Mouse (Mus musculus) T-helper 17 cell (primary cell): Measurements from ENCODE around the gene Fip1l1.

ENCODE experiments used
- in situ Hi-C, 2 experiments: fragments of 300-600 bp; cut with MboI, MseI; formaldehyde crosslinking; loops; 1 replicate in 1 of 2; 2 replicates in 1 of 2; pipeline ENCODE4 v1.15.1; 2025; ENCODE audit warnings: high pct_unique_total_duplicates in 2 of 2

Fip1l1 gene

DNA sequence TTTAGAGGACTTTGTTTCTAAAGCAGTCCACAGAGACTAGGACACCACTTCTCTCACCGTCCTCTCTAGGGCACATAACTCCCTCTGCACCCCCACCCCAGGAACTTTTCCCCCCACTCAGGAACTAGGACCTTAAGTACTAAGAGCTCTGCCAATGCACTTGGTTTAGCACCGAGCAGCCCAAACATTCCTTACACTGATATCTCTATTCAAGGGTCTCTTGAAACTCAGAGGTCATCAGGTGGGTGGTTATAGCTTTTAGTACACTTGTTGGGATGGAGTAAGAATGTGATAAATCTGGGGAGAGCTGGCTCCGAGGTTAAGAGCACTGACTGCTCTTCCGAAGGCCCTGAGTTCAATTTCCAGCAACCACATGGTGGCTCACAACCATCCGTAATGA is 77.5 kb downstream of the Fip1l1 start:
- in situ Hi-C loops = loop anchor here in 1 of 2 experiments (5.0 to 10.0 kb wide), 2 partner anchors 298 to 540 kb away; partner anchors contain the start of gene Pdgfra

DNA sequence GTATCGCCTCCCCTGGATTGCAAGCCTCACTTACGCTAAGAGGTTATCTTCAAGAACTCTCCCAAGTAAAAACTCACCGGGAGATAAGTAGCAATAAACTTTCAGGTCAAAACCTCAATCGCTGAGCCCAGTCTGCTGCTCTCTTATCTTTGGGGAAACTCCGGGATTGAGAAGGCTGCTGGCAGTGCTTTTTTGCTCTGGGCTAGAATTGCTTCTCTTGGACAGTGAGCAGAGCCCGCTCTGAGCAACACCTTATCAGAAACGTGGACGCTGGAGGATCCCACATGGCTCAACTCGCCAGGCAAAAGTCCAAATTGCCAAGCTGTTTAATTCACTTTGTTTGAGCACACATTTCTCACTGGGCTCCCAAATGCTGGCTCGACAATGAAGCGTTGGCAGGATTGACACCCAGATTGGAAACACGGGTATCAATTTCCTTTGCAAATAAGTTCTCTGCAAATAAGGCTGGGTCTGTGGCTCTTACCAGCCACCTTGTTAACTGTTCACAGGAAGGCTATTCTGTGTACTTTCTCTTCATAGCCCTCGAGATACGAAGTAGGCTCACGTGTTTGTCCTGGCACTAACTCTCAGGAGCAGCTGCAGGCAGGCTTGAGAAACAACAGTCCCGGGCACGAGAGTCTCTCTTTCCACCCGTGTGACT is 78.4 kb downstream of the Fip1l1 start:
- in situ Hi-C loops = loop anchor here in 1 of 2 experiments (5.0 to 10.0 kb wide), 2 partner anchors 299 to 539 kb away; partner anchors contain the start of gene Pdgfra

DNA sequence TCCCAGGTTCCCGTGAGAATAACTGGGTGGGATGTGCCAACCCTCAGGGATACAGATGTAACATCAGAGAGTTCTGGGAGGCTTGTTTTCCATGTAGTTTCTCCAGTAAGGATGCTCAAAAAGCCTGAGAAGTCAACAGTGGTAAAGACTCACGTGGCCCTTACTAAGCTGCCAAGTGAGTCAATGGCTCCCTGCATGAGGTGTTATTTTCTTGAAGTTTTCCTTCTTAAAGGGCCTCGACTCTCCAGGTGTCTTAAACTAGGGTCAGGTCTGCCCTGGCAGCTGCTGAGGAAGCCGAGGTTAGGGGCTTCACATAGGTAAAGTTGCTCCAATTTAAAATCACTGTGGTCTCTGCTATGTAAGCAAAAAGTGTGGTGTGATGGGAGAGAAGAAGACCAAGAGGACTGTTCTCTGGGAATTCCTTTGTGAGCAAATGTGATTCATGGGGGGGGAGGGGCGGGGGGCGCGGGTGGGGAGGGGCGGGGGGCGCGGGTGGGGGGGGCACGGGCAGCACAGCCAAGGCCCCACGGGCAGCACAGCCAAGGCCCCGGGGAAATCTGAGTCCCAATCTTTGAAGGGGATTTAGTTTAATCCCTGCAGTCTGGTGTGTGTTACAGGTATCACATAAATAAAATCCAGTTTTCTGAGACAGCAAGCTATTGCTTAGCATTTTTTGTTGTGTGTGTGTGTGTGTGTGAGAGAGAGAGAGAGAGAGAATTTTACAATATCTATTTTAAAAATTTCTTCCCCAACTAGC is 82.7 kb downstream of the Fip1l1 start:
- in situ Hi-C loops = loop anchor here in 1 of 2 experiments (10.0 kb wide), 1 partner anchor 303 kb away; no protein-coding TSS in a partner anchor

DNA sequence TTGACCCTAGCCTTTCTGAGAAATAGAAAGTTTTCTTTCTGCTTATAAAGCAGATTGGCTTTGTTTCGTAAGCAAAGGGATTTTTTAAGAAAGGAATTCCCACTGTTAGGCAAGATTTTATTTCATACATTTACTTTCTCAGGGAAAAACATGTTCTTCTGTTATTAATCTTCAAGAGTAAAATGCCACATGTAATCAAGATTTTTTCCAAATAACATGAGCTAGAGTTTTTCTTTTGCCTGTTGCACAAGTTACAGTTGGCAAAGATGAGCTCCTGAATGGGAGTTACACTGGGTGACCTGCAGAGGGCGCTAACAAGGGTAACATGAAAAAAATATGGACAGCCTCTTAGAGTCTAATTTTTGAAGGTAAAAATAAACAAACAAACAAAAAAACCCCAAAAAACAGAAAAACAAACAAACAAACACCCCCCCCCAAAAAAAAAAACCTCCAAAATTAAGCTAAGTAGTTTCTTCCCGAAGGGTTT is 83.4 kb downstream of the Fip1l1 start:
- in situ Hi-C loops = loop anchor here in 1 of 2 experiments (10.0 kb wide), 1 partner anchor 304 kb away; no protein-coding TSS in a partner anchor

DNA sequence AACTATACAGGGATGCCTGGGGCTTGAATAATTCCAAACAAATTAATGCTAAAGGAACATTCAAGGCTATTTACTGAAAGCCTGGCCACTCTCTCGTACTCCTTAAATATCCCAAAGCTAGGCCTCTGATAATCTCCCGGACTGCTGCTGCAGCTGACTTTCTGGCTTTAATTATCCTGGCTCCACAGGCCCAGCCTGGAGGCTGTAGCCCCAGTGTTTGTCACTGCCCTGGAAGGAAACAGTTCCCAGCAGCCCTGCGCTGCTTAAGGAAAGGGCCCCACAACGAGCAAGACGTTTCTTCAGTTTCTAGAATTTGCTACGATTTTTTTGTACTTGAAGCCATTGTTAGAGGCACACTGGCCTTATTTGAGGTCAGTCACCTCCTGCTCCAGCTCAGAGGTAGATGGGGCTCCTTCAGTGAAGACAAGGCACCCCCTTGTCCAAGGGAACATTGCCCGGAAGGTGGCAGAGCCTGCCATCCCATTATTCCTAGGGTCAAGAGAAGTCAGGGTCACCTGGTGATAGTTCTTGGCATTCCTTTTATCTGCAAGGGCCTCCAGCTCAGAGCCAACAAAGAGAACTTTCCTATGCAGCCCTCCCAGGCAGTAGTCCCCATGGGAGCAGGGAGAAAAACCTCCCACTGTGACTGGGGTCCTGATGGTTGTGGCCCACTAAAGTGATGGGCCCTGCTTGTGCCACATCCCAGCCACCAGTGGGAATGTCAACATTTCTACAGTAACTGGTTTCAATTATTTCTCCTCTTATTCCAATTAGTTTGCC is 86.6 kb downstream of the Fip1l1 start:
- in situ Hi-C loops = loop anchor here in 1 of 2 experiments (10.0 kb wide), 1 partner anchor 323 kb away; no protein-coding TSS in a partner anchor

DNA sequence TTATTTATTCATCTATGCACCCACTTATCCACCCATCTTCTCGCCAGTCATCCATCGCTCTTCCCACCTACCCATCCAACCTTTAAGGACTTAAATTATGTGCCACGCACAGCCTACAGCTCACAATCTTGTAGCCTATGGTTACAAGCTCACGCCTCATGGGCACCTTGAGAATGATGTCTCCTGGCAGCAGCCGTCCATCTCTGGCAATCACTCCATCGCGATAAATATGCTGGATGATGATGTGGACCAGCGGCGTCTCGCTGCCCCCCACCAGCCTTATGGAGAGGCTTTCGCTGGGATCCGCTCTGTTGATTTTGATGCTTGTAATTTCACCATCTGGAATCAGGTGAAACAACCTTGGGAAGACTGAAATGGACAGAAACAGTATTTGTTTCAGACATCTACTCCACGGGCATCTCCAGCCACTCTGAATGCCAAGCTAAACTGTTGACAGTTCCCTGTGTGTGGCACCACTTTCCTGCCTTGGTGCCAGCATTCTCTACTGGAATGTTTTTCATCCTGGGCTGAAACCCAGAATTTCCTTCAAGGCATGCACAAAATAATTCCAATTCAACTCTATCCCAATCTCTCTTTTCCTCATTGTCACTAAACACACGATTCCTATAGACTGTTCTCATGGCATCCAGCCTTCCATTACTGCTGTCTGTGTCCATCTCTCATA is 88.2 kb downstream of the Fip1l1 start:
- in situ Hi-C loops = loop anchor here in 1 of 2 experiments (10.0 kb wide), 1 partner anchor 321 kb away; no protein-coding TSS in a partner anchor

DNA sequence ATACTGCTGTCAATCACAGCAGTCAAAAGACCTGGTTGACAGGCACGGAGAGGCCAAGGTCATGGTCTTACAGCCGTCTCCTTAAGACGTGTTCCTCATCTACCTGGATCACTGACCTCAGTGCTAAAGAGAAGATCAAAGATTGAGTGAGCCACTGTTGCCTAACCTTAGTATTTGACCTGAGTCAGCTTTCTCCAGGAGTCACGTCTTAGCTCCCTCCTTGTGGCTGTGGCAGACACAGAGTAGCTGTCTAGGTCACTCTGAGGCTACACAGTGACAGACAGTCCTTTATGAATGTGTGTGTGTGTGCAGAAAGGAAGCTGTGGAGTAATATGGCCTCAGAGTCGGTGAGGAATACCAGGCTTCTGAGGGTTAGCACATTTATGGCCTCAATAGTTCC is 89.1 kb downstream of the Fip1l1 start:
- in situ Hi-C loops = loop anchor here in 1 of 2 experiments (10.0 kb wide), 1 partner anchor 320 kb away; no protein-coding TSS in a partner anchor

DNA sequence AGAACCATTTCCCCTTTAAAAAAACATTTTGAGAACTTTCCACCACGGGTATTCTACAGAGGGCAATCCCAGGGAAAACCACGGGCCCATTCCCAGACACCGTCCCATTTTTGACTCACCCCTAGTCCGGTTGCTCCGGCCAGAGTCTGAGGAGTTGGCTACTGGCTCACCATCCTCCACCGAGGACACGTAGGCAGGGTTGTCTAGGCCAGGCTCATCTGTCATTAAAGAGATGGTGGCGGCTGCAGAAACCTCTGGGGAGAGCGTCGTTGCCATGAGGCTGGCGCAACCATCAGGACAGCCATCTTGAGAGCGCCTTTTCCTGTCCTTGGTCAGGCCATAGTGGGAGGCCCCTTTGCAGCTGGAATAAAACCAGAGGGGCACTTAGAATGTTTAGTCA is 92.8 kb downstream of the Fip1l1 start:
- in situ Hi-C loops = loop anchor here in 1 of 2 experiments (10.0 kb wide), 1 partner anchor 317 kb away; no protein-coding TSS in a partner anchor

DNA sequence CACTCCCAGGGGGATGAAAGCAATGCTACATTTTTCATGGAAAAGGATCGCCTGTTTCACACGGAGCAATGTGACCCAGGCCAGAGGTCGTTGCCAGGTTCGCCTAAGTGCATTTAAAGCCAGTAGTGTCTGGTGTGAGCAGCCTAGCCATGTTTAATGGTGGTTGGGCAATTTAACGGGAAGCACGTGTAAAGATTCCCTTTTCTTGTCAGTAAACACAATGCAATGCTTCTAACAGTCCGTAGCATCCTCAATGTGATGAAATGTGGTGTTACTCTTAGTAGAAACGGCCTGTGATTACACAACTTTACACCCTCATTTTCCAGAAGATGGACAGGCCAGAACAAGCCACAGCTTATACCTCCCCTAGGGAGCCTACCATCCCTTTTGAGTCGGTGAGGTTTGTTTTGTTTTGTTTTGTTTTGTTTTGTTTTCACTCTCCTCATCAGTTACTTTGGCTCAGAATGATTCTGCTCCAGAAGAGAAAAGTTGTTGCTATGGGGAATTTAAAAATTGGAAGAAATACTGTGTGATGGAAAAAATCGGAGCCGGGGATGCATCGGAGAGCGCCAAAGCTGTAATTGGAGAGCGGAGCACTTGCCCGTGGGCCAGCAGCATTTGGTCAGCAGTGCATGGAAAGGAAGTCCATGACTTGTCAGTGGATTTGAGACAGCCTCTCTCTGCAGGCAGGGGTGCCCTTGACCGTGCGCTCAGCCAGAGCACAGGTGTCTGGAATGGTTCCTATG is 97.3 kb downstream of the Fip1l1 start:
- in situ Hi-C loops = loop anchor here in 1 of 2 experiments (10.0 kb wide), 1 partner anchor 532 kb away; no protein-coding TSS in a partner anchor

DNA sequence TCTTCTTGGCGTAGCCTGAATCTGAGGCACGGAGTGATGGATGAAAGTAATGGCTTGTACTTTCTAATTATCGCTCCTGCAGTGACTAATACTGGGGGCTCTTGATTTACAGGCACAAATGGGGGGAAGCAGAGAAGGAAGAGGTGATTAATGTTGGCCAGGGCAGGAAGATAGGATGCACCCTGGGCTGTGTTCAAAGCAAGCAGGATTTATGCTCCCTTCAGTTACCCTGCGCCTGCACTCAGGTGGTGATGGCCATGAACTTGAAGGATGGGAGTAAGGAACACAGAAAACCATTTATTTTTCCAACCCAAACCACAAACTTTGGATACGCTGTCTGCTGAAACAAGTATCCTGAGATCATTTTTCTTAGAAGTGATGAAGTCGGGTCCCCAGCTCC is 98.2 kb downstream of the Fip1l1 start:
- in situ Hi-C loops = loop anchor here in 1 of 2 experiments (10.0 kb wide), 1 partner anchor 531 kb away; no protein-coding TSS in a partner anchor

DNA sequence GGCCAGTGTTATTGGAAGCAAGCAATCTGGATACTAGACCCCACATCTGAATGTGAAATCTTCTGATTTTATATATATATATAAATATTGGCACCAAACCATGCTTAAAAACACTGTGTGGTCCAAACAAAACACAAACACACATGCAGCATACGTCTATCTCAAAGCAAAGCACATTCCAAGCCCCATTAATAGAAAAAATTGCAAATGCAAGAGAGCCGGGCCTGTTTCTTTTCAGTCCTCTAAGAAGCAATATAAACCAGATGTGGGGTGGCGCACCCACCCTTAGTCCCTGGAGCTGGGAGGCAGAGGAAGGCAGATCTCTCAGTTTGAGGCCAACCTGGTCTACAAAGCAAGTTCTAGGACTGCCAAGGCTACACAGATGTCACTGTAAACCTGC is 99.1 kb downstream of the Fip1l1 start:
- in situ Hi-C loops = loop anchor here in 1 of 2 experiments (10.0 kb wide), 1 partner anchor 530 kb away; no protein-coding TSS in a partner anchor

DNA sequence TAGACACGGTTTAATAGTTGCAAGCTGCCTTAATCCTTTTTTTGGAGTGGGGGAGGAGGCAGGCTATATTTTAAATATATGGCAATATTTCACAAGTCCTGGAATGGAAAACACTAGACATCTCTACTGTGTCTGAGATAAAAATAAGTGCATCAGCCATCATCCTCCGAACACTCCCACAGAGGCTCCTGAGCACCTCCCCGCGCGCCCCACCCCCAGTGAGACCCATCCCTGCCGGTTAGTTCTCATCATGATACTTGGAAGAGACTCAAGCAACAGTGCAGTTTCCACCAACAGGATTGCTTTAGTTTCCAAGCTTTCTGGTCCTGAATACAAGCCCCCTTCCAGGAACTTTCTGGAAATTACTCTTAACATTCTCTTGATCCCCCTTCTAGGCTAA is 104.3 kb downstream of the Fip1l1 start:
- in situ Hi-C loops = loop anchor here (5.0 to 10.0 kb wide), 2 partner anchors 513 to 525 kb away; partner anchors contain the start of gene Pdgfra (in 1 of the 2)

DNA sequence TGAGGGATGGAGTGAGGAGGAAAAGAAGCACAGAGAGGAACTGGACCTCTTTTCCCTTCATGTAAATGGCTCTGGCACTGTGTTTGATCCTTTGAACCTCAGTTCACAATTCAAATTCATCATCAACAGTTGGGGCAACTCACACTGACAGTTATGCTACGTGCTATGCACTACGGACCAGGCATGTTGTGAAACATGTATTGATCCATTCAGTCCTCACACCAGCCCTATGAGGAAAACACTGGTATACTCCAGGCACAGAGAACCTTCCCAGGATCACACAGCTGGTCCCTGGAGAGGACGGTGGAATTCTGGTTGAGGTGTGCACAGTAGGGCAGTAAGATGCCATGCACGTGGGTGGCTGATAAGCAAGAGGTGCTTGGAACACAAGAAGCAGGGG is 105.3 kb downstream of the Fip1l1 start:
- in situ Hi-C loops = no loop called here

DNA sequence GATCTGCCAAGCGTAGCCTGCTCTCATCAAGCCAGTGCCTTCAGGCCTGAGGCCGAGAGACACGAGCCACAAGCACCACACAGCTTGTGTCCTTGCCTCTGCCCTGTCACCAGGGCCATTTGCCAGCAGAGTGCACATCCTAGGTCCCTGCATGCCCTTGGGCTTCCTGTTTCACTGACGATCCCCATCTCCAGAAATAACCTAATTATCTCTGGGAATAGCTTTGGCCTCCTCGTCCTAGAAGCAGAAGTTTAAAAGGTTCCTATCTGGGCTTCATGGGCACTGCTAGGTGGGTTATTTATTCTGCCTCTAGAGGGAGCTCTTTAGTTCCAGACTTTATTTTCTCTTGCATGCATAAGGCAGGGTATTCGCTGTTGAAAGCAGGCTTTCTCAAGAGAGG is 105.8 kb downstream of the Fip1l1 start:
- in situ Hi-C loops = no loop called here

DNA sequence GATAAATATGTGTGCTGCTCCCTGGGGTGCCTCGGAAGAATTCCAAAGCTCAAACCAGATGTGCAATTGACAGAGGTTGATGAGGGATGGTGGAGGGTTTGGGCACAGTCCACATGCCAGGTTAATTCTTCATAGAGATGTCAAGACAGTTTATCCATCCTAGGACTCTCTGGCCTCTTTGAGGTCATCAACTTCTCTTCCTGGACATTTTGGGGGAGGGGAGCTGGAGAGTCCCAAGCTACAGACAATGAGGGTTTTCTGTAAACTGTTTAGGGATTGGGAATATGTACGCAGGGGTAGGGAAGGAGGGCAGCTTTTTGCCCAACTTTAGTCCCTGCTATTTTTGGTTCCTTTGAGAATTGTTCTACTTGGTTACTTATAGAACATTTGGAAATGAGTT is 107.0 kb downstream of the Fip1l1 start:
- in situ Hi-C loops = no loop called here

DNA sequence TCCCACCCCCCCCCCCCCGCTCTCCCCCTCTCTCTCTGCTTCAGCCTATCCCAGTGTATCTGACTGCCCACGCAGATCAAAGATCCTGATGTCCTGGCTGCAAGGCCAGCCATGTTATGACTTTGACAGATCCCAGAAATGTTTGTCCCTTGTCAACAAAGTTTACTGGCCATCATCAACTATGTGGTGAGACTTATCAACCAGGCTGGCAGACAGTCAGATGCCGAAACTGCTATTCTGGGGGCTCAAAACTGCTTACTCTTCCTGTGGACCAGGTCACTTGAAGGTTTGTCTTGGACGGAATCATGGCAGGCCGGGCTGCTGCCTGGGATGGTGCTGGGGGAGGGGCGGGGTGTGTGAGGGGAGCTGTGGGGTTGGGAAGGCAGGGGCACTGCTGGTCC is 112.3 kb downstream of the Fip1l1 start:
- in situ Hi-C loops = no loop called here

DNA sequence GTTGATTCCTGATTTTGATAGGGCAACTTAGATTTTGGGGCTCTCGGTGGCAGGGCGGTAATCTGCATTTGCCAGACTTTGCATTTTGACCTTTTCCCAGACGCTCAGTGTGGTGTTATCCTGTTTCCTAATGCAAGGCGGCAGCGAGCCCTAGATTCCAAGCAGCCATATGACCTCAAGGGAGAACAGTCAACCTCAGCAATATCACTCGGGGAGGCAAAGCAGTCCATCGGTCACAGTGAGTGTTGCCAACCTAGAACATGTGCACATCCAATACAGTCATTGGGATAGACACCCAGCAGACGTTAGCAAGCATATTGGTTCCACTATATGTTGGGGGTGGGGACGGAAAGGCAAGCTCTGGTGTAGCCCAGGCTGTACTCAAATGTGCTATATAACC is 113.0 kb downstream of the Fip1l1 start:
- in situ Hi-C loops = no loop called here
